Mouse (Mus musculus): Measurements from ENCODE around the gene Prpsap1. TPM values are rescaled to one million over a fixed set of nuclear protein-coding genes. Genes with fewer than 3 reads are reported as not detected.

Prpsap1 gene
- polyA plus RNA-seq, 1 experiment from 2014 or later: 178 TPM

Other genes with a start within 250 kb of the Prpsap1 start
- 71.8 and 72.1 TPM in 2 replicates for gene Srp68, start 220.0 kb downstream of the Prpsap1 start, polyA plus RNA-seq (2015; fragmentation: Nextera tagmentation; extraction: Ambion mirVana)
- 0.09 and 0.16 TPM in 2 replicates for gene Galr2, start 213.3 kb downstream of the Prpsap1 start, polyA plus RNA-seq (2015; fragmentation: Nextera tagmentation; extraction: Ambion mirVana)
- 88.9 and 89.2 TPM in 2 replicates for gene Exoc7, start 187.0 kb downstream of the Prpsap1 start, polyA plus RNA-seq (2015; fragmentation: Nextera tagmentation; extraction: Ambion mirVana)
- 8.1 and 10.6 TPM in 2 replicates for gene Foxj1, start 158.8 kb downstream of the Prpsap1 start, polyA plus RNA-seq (2015; fragmentation: Nextera tagmentation; extraction: Ambion mirVana)
- gene Rnf157, start 81.2 kb downstream of the Prpsap1 start, polyA plus RNA-seq (2015; fragmentation: Nextera tagmentation; extraction: Ambion mirVana): 18.1 and 20.6 TPM in 2 replicates
- 45.5 and 58.2 TPM in 2 replicates for gene Ubald2, start 60.1 kb downstream of the Prpsap1 start, polyA plus RNA-seq (2015; fragmentation: Nextera tagmentation; extraction: Ambion mirVana)
- 0.09 TPM in 1 of 2 replicates, not detected in the other for gene Qrich2, start 28.0 kb downstream of the Prpsap1 start, polyA plus RNA-seq (2015; fragmentation: Nextera tagmentation; extraction: Ambion mirVana)
- gene Sphk1, start 36.7 kb upstream of the Prpsap1 start, polyA plus RNA-seq (2015; fragmentation: Nextera tagmentation; extraction: Ambion mirVana): 0.98 and 2.2 TPM in 2 replicates
- gene Ube2o, start 87.2 kb upstream of the Prpsap1 start, polyA plus RNA-seq (2015; fragmentation: Nextera tagmentation; extraction: Ambion mirVana): 11.9 and 12.1 TPM in 2 replicates
- gene Aanat, start 92.2 kb upstream of the Prpsap1 start, polyA plus RNA-seq (2015; fragmentation: Nextera tagmentation; extraction: Ambion mirVana): 0.25 and 0.39 TPM in 2 replicates
- 0.87 and 0.98 TPM in 2 replicates for gene Rhbdf2, start 132.8 kb upstream of the Prpsap1 start, polyA plus RNA-seq (2015; fragmentation: Nextera tagmentation; extraction: Ambion mirVana)
- 0.79 and 0.80 TPM in 2 replicates for gene Prcd, start 159.3 kb upstream of the Prpsap1 start, polyA plus RNA-seq (2015; fragmentation: Nextera tagmentation; extraction: Ambion mirVana)
- 8.8 and 9.3 TPM in 2 replicates for gene Cygb, start 160.1 kb upstream of the Prpsap1 start, polyA plus RNA-seq (2015; fragmentation: Nextera tagmentation; extraction: Ambion mirVana)